Mouse (Mus musculus): Measurements from ENCODE around the gene Skint3.
"Not testable (repeated sequence)": the region's sequence is repeated elsewhere in the genome, so short reads cannot be mapped to it uniquely, and the experiment has no call there.

Skint3 gene

GRCm38 (mm10) chr4:112231945-112232344, at the start of gene Skint3:
Gene Skint3, plus strand, starts transcription at chr4:112232245.
- no peak for DNase-seq (ENCODE audit: low spot score)

DNA sequence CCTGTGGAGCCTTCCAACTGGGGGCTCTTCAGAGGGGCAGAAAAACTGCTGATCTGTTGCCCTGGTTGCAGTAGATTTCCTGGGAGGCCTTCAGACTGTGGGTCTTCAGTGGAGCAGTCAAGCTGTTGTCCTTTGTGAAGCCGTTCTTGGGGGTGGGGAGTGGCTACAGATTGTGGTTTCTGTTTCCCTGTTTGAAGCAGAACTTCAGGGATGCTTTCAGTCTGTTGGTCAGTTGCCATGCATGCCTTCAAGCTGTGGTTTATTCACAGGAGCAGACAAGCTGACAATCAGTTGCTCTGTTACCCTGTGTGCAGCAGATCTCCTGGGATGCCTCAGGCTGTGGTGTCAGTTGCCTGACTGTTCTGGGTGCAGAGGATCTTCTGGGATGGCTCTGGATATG, 11.4 kb downstream of the Skint3 start:
- DNase-seq (ENCODE audit: low spot score): no peak

GRCm38 (mm10) chr4:112243951-112244350, 11.9 kb downstream of the Skint3 start:
- no peak for DNase-seq (ENCODE audit: low spot score)

DNA sequence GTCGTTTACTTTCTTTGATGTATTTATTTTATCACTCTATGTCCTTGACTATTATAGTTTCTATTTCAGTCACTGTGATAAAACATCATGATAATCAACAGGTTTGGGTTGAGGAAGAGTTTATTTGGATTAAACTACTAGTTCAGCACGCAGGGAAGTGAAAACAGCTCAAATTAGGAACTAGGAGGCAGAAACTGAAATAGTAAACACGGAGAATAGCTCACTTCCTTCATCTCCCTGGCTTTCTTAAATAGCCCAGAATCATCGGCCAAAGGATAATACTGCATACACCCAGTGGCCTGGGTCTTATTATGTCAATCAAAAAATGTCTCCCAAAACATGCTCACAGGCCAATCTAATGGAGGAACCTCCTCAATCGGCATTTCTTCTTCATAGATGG, 24.0 kb downstream of the Skint3 start:
- no peak for DNase-seq (ENCODE audit: low spot score)

DNA sequence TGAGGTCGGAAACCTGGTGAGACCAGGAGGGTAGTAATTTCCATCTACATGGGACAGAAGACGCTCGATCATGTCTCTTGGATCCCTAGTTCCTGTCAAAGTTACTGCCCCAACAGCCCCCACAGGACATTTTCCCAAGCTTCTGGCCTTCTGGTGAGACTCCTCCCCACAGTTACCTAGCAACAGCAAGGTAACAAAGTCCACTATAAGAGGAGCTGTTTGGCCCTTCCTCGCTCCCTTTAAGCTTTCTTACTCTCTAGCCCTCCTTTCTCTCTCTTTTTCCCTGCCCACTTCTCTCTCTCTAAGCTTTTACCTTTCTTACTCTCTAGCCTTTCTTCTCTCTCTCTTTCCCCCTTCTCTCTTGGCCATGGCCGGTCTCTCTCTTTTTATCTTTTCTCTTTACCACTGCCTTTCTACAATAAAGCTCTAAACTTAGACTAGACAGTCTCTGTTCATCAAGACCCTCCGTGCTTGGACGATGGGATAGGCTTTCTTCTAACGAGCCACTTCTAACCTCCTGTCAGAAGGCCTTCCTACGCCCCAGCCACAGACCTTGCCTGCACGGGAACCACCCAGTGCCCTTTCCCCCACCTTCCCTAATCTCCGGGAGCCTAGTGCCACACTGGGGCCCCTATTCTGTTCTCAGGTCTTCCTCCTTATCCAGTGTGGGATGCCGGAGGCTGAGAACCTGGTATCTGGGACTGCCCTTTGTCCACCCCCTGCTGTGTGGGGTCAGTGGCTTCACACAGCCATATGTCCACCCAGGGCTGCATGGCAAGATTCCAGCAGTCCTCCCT, 55.3 kb downstream of the Skint3 start:
- DNase-seq (ENCODE audit: low spot score): no peak

DNA sequence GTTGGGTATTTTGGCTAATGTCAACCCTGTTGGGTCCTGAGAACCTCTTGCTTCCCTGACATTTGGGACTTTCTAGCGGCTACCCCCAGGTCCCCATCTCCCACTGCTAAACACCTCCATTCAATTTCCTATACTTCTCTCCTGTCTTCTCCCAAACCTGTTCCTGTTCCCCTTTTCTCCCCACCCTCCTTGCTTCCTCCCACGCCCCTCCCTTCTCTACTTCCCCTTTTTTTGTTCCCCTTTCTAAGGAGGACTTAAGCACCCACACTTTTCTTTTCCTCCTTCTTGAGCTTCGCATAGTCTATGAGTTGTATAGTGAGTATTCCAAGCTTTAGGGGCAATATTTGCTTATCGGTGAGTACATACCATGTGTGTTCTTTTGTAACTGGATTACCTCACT, 56.4 kb downstream of the Skint3 start:
- no peak for DNase-seq (ENCODE audit: low spot score)

DNA sequence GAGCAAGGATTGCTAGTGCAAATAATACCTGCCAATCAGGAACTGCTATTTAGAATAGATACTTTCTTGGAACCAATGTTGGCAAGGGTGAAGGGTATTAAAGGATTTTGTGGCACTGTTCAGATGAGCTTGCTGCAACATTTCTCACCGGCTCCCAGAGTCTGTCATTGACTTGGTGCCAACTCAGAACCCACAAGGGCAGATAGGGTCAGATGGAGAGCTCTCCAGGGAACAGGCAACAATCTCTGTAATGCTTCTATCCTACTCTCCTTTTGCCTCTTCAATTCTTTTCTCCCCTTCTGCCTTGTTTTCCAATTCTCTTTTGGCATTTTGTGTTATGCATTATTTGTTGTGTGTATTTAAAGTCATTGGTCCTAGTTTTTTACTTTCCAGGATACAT, 70.3 kb downstream of the Skint3 start:
- no peak for DNase-seq (ENCODE audit: low spot score)

- no peak for DNase-seq (ENCODE audit: low spot score)
Observed at GRCm38 (mm10) chr4:112302855-112303509, 70.9 kb downstream of the Skint3 start.

GRCm38 (mm10) chr4:112349111-112349510, 117.1 kb downstream of the Skint3 start:
- DNase-seq (ENCODE audit: low spot score): not testable (repeated sequence)

Data from ovary, postnatal 10 days (tissue).